Mouse (Mus musculus) left cerebral cortex, adult 8-10 months (tissue): ENCODE measurements around the gene Dpep1. TPM values are rescaled to one million over a fixed set of nuclear protein-coding genes. Genes with fewer than 3 reads are reported as not detected.

Experiments
- DNase-seq, 2 experiments: peaks; one replicate each; pipeline ENCODE4 v3.0.0; 2022; ENCODE audit warnings: low spot score in 2 of 2
- total RNA-seq, 4 experiments: library from RNA; stranded (reverse); gene quantifications; 2 replicates each; pipeline ENCODE4 v1.2.4; 2022

Dpep1 gene
- total RNA-seq, 4 experiments from 2014 or later, result 0.16 TPM; not detected in 3

DNA sequence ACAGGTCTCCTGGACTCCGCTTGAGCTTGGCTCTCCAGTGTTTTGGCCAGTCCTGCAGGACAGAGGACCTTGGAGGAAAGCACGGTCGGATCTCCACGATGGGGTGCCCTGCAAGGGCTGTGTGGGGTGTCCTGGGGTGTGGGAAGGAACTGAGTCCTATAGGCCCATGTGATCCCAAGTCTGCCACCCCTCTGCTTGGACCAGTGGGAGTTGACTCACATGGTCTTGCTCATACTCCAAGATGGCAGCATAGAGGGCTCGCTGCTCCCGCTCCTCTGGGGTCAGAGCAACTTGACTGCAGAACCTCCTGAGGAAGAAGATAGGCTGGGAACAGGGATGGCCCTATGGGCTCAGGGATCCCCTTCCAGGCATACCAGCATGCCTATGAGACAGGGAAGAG is 61.7 kb downstream of the Dpep1 start:
- DNase-seq, result no peak

DNA sequence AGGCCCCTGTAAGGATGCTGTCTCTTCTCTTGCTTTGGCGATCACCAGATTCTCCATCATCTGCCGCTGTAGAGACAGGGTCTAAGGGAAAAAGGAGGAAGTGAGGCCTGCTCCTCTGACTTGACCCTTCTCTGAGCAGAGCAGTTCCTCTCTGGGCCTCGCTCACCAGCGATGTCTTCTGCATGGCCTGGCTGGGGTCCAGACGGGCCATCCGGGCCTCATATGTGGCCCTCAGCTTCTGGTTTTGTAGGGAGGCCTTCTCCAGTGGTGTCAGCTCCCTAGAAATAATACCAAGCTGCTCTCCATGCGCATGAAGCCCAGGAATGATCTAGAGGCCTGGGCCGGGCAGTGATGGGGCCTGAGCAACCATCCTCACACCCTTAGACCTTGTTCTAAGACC is 62.6 kb downstream of the Dpep1 start:
- no peak for DNase-seq

DNA sequence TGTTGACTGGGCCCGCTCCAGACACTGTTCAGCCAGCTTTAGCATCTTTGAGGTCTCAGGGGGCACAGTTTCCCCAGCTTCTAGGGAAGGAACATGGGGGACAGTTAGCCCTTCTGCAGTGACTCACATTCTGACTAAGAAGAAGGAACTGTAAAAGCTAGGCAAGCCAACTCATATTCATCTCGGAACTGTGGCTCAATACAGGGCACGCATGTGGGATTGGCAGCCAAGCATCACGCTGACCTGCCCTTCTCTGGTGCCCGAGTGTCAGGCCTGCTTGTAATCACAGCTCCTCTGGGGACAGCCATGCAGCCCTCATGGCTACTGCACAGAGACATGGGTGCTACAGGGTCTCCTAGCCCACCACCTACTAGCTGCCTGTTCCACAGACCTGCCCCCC is 64.9 kb downstream of the Dpep1 start:
- DNase-seq, result no peak

Other genes starting within 250 kb of the Dpep1 start
- 100 to 1,000 TPM; 146 to 152 (median 151) TPM for gene Ankrd11, start 144.0 kb upstream of the Dpep1 start, total RNA-seq
- gene Spg7, start 123.3 kb upstream of the Dpep1 start, total RNA-seq, result 10 to 100 TPM; 54.2 to 66.2 (median 63.3) TPM
- gene Rpl13, start 83.9 kb upstream of the Dpep1 start, total RNA-seq, result 100 to 1,000 TPM; 401 to 484 (median 442) TPM
- 10 to 100 TPM; 46.8 to 60.2 (median 57.2) TPM for gene Cpne7, start 68.9 kb upstream of the Dpep1 start, total RNA-seq
- under 1 TPM in 2 of 4 experiments, not detected in 2; 0.15 to 0.37 TPM for gene Sult5a1, start 27.9 kb upstream of the Dpep1 start, total RNA-seq
- 100 to 1,000 TPM in 1 of 4 experiments, 10 to 100 TPM in 3; 86.9 to 101 (median 93.5) TPM for gene Chmp1a, start 26.5 kb downstream of the Dpep1 start, total RNA-seq
- 1 to 10 TPM; 6.0 to 7.9 (median 6.2) TPM for gene Spata33, start 26.6 kb downstream of the Dpep1 start, total RNA-seq
- gene Cdk10, start 38.6 kb downstream of the Dpep1 start, total RNA-seq, result 100 to 1,000 TPM in 1 of 4 experiments, 10 to 100 TPM in 3; 87.5 to 104 (median 91.5) TPM
- 10 to 100 TPM; 54.3 to 61.9 (median 60.4) TPM for gene Spata2l, start 50.0 kb downstream of the Dpep1 start, total RNA-seq
- gene Zfp276, start 68.0 kb downstream of the Dpep1 start, total RNA-seq, result 10 to 100 TPM; 20.0 to 25.7 (median 23.2) TPM
- gene Vps9d1, start 68.1 kb downstream of the Dpep1 start, total RNA-seq, result 10 to 100 TPM; 53.3 to 72.7 (median 58.6) TPM
- gene Fanca, start 132.3 kb downstream of the Dpep1 start, total RNA-seq, result 1 to 10 TPM; 1.3 to 2.8 (median 2.2) TPM
- 10 to 100 TPM; 17.3 to 19.0 (median 18.1) TPM for gene Spire2, start 146.5 kb downstream of the Dpep1 start, total RNA-seq
- 100 to 1,000 TPM; 555 to 559 (median 558) TPM for gene Tcf25, start 187.5 kb downstream of the Dpep1 start, total RNA-seq
- gene Mc1r, start 220.9 kb downstream of the Dpep1 start, total RNA-seq, result not detected
- gene Tubb3, start 225.2 kb downstream of the Dpep1 start, total RNA-seq, result 100 to 1,000 TPM; 381 to 406 (median 387) TPM
- gene Def8, start 237.3 kb downstream of the Dpep1 start, total RNA-seq, result 10 to 100 TPM; 54.1 to 61.0 (median 57.0) TPM